Mouse (Mus musculus) frontal cortex, postnatal 14 days (tissue): ENCODE measurements at regions not wholly inside any gene's neighbourhood (a gene's known extent, or its start where the extent isn't known, plus 50 kb on each side); places are given as distances from the start of the nearest gene placed in this dataset.

Source experiments
- DNase-seq, 2 experiments: peaks; one replicate each; pipeline ENCODE4 v3.0.0; 2022; ENCODE audit warnings: low spot score in 2 of 2

DNA sequence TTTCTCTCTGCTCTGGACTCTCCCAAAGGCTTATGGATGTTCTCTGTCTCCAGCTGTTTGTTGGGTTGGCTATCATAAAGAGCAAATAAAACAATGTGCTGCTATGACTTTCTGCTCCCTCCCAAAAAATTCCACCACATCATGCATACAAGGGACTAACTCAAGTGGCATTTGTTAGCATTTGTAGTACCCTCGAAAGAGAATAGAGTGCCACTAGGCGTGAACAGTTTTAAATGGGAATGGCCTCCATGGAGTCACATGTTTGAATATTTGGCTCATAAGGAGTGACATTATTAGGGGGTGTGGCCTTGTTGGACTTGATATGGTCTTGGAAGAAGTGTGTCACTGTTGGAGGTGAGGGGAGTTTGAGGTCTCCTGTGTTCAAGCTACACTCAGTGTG lies 86.5 kb upstream of the Serbp1 start:
- DNase-seq: no peak

DNA sequence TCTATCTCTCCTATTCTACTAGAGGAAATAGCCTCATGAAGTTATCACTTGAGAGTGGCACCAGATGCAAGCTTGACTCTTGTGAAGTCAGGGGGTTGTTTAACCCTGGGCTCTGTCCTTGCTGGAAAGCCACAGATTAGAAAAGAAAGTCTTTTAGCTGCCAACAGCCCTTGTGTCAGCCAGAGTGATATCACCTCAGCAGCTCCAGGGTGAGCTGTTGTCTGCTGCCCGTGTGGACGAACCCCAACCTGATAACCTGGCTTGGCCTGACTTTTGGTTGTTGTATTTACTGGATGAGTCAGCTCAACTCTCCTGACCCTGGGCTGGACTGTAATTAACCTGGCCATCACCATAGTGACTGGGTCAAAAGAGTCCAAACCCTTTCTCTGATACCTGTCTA lies 88.6 kb upstream of the Serbp1 start:
- no peak for DNase-seq

DNA sequence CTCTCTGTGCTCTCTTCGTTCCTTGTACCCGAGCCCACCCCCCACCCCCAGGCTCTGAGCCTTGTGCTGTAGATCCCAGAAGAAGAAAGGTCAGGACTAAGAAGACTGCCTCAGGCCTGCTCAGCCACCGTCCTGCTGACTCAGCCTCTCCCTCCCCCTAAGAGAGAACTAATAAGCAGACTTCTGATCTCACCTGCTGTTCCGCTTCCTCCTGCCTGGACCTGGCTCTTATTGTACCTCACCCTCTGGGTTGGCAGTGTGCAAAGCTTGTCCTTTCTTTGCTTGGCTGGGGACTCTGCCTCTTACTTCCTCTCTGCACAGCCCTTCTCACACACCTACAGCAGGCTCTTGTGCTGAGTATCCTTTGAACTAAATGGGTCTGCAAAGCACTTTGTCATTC lies 91.3 kb upstream of the Serbp1 start:
- DNase-seq: no peak

DNA sequence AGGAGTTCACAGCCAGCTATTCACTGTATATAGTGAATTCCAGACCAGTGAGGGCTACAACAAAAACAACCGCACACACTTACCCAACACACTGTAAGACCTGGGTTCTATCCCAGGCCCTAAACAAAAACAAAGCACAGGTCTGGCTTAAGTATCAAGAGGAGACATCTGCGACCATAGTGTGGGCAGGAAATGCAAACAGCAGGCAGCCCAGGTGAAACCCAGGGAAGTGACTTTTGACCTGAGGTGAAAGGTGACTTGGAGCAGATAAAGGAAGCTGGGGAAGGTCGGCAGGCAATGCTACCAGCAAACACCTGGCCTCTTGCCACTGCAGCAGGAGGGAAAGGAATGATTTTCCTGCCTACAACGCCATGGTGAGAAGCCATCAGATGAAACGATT lies 92.0 kb upstream of the Serbp1 start:
- no peak for DNase-seq

DNA sequence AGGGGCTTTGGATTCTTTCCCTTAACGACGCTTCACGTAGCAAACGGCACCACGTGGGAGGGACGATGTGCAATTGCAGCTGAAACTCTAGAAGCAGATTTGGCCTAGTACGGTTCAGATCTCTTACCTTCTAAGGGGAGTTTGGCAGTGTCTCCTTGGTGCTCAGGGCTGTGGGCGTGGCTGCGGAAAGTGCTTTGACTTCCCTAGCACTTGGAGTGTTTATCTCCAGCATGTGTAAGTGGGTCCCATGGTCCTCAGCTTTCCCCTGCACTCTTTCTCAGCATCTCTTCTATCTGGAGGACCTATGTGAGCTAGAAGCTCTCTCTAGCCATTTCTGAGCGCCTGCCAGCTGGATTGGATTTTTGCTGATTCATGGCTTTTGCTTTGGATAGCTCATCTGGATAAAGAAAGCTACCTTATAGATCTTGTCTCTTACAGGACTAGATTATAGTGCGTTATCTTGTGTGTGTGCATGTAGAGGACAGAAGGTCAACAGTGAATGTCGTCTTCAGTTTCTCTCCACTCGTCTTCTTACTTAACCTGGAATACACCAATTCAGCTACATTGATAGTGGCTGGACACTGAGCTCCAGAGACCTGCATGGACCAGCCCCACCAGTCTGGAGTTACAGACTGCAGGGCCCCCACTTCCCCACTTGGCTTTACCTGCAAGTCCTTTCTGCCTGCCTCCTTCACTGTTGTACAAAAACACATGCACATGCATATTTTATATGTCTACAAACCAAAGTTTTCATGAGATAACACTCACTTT lies 92.8 kb upstream of the Serbp1 start:
- DNase-seq: no peak

DNA sequence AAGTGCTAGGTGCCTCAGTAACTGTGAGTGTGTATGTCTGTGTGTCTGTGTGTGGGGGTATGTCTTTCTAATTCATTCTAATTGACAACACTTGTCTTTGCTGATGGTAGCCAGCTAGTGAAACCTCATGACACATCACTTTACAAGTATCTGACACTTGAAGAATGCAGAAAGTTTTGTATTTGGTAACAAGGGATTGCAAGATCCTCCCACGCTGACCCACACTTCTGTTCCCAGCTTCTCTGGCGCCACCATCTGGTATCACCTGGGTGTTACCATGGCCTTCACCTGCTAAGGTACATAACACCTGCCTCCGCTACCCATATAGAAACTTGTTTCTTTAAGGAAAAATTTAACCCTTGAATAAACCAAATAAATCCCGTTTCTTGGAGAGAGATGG lies 95.8 kb upstream of the Serbp1 start:
- no peak for DNase-seq

DNA sequence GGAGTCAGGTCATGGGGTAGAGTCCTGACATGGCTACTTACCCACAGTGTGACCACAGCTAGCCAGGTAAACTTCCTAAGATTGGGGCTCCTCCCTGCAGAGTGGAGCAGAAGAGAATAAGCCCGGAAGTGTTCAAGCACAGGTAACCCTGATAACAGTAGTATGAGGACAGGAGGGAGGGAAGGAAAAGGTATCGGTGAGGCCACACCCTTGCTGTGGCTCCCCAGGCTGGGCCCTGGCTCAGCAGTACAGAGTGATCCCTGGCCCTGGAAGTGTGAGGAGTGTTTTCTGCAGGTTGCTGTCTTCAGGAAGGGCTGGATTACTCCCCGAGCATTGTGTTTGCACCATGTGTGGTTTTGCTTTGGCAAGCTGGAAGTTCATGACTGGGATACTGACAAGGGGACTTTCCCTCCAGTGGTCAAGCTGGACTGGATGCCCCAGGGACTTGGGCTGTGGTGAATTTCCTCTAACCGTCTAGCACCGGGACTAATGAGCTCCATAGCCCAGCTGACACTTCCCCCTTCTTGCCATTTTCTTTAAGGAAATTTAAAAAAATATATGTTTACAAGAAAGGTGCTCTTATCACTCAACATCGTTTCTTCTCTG lies 97.2 kb upstream of the Serbp1 start:
- DNase-seq: no peak

DNA sequence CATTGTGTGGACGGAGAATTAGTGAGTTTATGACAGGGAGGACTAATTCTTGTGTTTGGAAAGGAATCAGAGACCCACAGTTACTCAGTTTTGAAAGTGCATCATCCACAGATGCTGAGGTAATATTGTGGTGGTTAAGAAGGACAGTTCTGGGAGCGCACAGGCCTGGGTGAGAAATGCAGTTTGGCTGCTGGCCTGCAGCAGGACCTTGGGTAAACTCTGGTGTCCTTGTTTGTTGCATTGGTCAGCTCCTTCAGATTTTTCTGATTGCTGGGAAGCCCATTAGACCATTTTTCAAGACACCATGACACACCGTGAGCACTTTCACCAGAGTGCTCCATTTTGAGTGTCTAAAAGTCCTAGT lies 99.0 kb upstream of the Serbp1 start:
- DNase-seq: no peak

DNA sequence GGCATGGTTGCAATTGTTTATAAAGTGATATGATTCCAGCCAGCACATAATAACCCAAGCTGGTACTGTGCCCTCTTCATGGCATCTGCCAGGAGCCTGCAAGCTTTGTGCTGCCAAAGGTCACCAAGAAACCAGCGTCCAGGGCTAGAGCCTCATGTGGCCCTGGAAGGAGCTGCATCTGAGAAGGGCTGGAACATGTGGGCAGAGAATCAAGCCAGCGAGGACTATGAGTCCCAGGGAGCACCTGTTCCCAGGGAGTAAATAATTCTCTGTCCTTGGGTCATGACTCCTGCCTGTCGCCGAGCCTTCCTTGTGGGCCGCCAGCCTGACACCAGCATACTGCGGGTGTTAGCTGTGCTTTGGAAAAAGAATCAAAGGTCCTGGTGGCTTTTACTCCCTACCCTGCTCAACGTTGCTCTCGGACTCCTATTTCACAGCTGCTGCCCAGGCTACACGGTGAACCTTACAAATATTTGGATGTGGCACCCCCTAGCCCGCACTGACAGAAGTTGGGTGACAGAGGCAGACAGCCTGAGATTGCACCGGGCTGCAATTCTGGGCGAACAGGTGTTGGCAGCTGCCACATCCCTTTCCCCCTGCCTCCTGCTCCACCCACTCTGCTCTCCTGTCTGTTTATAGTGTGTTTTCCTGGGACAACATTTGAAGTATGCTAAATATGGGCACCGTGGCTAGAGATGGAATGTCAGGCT lies 99.5 kb upstream of the Serbp1 start:
- no peak for DNase-seq

DNA sequence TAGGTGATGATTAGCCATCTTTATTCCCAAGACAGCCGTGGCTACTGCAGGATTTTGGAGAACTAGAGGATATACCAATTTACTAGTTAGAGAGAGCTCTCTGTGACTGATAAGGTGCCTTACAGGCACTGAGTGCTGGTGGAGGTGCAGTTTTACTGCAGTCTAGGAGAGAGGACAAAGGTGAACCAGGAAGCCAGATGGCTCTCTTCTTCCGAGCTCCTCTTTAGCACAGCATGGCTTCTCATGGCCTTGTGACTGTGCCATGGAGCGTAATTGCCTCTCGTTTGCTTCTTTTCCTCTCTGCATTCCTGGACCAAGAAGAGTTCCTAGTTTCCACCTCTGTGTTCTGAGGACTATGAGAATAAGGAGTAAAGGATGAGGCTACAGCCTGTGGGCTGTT lies 100.2 kb upstream of the Gadd45a start:
- no peak for DNase-seq

DNA sequence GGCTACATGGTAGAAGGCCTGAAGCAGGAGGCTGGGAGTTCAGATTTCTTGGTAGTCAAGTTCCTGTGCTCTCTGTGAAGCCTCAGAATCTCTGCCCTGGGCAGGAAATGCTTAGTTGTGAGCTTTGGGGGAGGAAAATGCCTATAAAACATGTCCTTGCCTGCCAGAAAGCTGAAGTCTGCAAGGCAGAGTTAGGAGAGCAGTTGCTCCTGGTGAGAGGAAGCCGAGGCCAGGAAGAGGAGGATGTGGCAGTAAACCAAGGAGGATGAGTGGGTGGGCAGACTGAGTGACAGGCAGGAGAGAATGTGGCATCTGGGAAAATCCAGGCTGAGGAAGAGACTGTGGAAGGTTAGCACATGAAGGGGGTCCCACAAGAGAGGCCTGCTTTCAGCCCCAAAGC lies 97.7 kb upstream of the Gadd45a start:
- DNase-seq: no peak

DNA sequence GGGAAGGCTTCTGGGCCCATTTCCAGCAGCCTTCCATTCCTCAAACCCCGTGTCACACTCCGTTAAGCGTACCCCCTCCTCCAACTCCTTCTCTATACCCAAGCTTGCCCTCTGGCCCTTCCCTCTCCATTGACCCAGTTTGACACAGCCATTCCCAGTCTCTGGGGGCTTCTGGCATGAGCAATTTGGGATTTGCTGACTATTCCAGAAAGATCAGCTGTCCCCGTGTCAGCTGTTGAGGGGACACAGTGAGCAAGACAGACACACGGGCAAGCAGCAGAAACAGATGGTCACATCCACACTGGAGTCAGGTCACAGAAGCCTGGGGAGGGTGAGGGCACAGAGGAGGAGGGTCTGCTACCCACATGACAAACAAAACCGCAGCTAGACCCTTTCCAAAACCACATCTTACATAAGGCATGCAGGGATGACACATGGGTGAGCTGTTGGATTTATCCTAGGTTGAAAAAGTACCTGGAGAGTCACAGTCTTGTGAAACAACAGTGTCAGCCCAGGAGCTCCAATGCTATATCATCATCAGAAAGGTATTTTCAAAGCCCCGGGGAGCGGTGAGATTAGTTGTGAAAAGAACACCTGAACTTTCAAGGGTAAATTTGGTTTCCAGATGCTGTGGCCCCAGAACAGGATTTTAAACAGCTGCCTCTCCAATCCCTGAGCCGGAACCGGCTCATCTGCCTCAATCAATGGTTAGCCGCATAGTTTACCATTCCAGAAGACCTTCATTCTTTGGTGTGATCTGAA lies 93.5 kb upstream of the Gadd45a start:
- no peak for DNase-seq

DNA sequence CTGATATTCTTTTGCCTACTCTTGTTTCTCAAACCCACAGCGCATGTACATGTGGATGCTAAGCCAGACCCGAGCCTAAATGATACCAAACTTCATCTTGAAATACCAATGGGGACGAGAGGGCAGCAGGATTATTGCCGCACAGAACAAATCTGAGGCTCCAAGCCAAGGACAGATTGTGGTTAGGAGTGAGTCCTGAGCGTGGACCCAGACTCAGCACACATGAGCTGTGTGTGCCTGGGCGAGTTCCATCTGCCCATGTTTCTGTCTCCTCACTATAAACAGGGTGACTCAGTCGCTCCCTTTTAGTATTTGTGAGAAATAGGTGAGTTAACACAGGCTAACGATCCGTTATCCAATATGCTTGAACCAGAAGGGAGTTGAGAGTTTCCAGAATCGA lies 92.4 kb upstream of the Gadd45a start:
- DNase-seq: no peak

DNA sequence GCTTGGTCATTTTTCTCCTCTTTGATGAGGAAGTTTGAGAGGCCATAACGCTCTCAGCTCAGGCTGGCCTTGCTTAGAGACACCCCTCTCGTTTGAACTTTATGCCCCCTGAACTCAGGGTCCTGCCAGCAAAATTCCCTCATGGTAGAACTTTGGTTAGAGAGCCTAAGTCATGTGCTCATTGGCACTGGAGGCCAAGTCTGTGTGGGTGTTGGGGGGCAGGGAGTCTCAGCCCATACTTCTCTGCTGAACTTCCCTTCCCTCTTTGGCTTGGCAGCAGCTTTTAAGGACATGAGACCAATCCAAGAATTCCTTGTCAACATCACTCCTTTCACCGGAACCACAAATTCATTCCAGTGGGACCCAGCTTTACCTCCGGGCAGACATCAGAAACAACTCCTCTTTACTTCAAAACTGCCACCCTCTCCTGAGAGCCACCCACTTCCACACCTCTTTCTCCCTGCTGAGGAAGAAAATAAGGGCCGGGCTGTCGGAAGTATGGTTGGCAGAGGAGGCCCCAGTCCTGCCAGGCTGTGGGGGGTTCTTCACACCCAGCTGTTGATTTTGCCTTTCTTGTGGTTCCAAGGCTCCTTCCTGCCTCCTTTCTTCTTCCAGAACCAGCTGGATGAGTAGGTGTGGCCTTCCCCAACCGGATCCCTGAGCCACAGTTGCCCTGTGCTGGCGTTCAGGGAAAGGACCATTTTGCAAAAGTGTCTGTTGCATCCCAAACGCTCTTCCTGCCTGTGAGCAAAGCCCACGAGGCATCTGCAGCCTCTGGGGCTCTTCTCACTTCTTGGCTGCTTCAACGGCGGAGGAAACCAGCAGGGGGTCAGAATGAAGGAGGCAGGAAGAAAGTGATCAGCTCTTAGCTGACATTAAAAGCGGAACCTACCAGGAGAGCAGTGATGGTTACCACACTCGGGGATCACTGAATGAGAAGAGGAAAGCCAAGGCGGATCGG lies 91.5 kb upstream of the Gadd45a start:
- DNase-seq: no peak

DNA sequence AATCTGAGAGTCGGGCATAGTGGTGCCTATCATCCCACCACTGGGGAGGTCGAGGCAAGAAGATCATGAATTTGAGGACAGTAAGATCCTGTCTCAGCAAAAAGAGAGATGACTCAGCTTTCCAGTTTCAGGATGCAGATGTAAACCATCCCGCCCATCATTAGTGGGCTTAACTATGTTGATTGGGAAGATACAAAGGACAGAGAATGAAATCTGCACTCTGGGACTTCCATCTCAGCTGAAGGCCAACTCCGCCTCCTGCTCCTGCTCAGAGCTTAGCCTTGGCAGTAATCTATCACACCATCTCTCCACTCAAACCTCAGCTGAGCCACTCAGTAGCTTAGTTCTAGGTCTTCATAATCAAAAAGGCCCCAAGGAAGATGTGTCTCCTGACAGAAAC lies 90.5 kb upstream of the Gadd45a start:
- DNase-seq: no peak

DNA sequence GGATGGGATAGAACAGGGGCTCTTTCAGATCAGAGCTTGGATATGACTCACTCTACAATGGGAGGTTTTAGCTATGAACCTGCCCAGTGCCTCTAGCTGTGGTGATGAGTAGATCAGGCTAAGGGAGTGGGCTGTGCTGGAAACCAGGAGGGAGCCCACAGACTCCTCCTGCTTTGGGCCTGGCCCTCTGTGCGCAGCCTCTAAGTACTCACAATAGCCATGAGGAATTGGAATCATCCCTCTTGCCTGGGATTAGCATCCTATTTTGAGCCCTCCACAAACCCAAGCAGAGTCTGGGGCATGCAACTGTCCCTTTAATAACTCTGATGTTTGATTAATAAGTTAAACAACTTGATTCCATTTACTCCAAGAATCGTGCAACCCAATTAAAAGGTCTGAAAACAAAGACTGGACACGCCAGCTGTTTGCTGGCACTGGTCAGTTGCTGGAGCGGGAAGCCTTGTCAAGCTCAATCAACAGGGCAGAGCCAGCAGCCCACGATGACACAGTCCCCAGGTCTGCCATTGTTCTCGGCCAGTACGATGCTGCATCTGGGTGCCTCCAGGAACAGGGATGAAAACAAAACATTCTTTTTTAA lies 88.6 kb upstream of the Gadd45a start:
- no peak for DNase-seq

DNA sequence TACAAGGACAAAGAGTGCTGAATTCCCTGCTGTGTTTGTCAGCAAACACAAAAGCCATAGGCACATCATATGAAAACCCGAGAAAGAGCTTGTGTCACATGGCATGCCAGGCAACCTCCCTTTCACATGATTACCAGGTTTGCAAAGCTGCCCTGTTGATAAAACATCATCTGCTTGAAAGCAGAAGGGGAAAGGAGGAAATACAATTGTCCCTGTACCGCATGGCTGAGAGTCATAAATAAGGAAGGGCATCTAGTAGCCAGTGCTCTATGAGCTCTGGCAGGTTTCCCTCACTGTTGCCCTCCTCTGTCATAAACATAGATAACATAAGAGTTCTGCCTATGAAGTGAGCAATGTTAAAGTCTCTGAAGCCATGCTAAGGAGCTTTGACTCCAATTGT lies 86.8 kb upstream of the Gadd45a start:
- no peak for DNase-seq

DNA sequence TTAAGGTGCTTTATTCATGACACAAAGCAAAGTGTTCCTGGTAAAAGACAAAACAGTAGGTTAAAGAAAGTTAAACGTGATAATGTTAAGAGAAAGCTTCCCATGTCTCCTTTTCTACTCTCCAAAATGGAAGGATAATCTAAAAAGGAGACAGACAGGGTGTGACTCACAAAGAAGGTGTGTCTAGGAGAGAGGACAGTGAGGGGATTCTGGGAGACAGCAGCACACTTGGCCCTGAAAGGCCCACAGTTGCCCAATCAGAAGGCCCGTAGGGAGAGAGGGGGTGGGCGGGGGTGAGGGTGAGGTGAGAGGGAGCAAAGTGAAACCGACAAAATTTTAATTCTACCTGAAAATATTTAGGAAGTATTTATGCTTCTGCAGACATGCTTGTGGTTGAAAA lies 85.8 kb upstream of the Gadd45a start:
- no peak for DNase-seq

DNA sequence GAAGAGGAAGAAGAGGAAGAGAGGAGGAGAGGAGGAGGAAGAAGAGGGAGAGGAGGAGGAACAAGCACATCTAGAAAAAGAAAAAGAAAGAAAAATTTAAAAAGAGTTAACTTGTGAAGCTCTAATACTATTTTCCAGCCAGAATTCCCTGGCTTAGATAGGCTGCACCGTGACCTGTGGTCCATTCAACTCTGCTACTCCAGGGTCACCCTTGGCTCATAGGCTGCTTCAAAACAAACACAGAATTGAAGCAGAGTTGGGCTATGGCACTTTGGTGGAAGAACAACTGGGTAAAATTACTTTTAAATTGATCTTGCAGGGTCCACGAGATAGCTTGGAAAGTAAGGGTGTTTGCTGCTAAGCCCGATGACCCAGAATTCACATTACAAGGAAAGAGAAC lies 79.0 kb upstream of the Gadd45a start:
- DNase-seq: no peak

DNA sequence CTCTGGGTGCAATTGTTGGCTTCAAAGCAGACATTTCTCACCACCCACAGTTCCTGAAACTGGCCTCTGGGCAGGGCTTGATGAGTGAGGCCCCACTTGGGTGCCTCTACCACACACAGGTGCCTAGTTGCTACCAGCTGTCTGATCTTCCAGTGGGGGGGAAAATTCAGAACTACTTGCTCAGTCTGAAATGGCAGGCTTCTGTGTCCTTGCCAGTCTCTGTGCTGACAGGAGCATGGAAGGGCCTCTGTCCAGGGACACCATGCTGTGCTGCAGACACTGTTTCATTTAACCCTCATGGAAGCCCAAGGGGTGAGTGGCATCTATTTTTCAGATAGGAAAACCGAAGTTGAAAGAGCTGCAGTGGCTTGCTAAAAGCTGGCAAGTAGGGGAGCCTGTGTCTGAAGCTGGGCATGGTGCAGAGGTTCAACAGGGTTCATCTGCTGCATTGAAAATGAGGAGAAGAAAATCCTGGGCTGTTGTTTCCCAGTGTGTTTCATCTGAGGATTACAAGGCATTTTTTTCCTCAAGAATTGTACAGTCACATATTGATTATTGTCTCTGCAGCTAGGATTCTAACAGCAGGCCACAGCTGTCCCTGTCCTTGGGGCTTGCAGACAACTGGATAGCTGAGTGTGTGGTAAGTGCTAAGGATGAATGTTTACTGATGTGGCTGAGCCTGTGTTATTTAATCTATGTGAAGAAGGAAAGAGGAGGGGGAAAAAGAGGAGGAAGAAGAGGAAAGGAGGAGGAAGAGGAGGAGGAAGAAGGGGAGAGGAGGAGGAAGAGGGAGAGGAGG lies 78.4 kb upstream of the Gadd45a start:
- no peak for DNase-seq
